Mouse (Mus musculus) common myeloid progenitor, adult 5-6 weeks (primary cell): ENCODE measurements around the gene Elovl1. TPM values are rescaled to one million over a fixed set of nuclear protein-coding genes. Genes with fewer than 3 reads are reported as not detected.
A peak's percentile ranks its signal among the peaks of the same experiment; 100 is the strongest.

Experiments
- ATAC-seq: replicated peaks from 2 replicates; pipeline ENCODE4 v1.8.0; 2016; ENCODE audit warnings: low read depth, mild to moderate bottlenecking, moderate TSS enrichment, inconsistent platforms; ENCODE audit not compliant: poor library complexity, severe bottlenecking
- total RNA-seq: library from RNA; stranded (forward); fragments of 200-1000, 187-1606 nt; gene quantifications from 2 replicates; pipeline ENCODE4 v1.2.3, GENCODE M21; 2017

Elovl1 gene
- total RNA-seq, 1 experiment from 2014 or later, result 65.7 TPM

- ATAC-seq, result no peak; the same call in 1 of the 2 replicates
Measured at GRCm38 (mm10) chr4:118427415-118427767, 502 bp upstream of the Elovl1 start.

DNA sequence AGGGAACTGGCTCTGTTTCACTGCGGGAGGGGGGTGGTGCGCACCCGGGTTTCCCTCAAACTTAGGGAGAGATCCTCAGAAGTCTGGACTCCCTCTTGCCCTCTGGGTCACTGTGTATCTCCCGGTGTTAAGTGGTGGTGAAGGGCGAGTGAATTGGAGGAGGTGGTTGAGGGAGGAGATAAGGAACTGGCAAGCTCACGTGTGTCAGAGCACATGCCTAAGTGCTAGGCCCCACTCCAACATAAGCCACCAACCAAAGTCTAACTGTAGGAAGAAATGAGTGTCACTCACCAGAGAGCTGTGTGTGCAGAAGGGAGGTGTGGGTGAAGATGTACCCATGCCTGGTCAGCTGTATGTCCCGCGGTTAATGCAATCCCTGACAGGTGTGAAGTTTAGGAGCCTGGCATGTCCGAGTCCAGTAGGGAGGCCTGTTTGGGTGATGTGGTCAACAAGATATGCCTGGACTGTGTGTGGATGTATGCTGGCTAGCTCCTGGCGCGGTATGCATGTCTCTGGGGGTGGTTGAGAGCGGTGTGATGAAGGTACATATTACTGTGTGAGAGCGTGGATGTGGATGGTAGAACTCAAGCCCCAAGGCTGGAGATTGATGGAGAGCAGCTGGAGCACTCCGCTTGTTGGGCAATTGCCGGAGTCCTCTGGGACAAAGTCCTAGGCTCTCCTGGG is 780 bp downstream of the Elovl1 start:
- peak; percentile 46 for ATAC-seq

- no peak for ATAC-seq
Measured at GRCm38 (mm10) chr4:118429215-118429895, 1.5 kb downstream of the Elovl1 start.

- no peak for ATAC-seq
Measured at GRCm38 (mm10) chr4:118432332-118432731, 4.4 kb downstream of the Elovl1 start.

- peak; percentile 97 for ATAC-seq
Measured at GRCm38 (mm10) chr4:118436820-118437603, 9.1 kb downstream of the Elovl1 start, which contains the start of gene Cdc20. TSS of gene Cdc20 (minus strand) at chr4:118437352.

- 0 out of 2 replicates have a peak, but pooled peaks have one; percentile 20 for ATAC-seq
Measured at GRCm38 (mm10) chr4:118437829-118438253, 9.9 kb downstream of the Elovl1 start.

GRCm38 (mm10) chr4:118445088-118445487 is 17.2 kb downstream of the Elovl1 start:
- ATAC-seq, result no peak

DNA sequence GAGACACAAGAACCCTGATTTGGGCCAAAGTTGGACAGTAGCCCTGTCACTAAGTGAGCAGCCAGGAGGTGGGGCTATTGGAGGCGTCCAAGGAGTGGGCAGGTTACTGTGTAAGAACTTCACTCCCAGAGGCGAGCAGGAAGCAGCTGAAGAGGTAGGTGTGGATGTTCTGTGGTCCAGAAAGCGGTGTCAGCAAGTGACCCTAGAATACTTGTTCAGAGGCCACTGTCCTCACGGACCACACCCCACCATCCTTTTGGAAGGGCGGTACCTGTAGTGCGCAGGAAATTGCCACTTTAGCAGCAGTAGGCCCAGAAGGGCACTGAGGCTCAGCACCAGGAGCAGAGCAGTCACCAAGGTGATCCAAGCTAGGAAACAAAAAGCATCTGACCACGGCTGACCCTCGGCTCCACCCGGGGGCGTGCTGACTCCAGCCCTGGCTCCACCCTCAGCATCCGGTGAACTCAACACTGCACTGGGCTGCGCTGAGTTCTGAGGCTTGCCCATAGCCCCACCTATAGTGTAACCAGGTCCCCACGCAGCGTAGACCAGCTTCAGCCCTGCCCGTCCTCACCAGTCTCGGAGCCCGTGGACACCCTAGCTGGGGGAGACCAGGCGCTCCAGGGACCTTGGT is 18.0 kb downstream of the Elovl1 start:
- no peak for ATAC-seq

DNA sequence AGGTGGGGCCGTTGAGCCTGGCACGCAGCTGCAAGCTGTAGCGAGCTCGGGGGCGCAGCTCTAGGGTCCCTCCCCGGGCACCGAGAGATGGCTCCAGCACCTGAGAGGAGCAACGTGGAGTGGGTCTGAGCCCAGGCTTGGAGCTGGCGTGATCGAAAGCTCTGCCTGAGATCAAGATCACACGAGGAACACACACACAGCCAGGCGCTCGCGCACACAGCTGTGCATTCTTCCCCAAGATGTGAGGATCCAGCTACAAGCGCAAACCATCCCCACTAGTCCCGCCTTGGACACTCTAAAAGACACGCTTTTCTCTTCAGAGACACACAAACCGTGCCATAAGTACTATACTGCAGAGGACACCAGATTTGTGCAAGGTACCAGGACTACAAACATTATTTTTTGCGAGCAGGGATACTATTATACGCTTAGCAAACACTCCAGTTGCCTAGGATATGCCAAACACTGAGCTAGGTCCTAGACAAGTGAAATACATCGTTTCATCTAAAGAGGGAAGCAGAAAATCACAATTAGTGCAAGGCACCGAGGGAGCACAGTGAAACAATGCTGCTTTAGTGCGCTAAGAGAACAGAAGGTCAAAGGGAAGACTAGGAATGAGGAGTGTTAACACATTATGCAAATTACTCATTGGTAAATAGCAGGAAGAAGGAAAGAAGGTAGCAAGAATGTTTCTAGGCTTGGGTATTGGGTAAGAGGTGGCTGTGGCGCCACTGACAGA is 18.7 kb downstream of the Elovl1 start:
- no peak for ATAC-seq

DNA sequence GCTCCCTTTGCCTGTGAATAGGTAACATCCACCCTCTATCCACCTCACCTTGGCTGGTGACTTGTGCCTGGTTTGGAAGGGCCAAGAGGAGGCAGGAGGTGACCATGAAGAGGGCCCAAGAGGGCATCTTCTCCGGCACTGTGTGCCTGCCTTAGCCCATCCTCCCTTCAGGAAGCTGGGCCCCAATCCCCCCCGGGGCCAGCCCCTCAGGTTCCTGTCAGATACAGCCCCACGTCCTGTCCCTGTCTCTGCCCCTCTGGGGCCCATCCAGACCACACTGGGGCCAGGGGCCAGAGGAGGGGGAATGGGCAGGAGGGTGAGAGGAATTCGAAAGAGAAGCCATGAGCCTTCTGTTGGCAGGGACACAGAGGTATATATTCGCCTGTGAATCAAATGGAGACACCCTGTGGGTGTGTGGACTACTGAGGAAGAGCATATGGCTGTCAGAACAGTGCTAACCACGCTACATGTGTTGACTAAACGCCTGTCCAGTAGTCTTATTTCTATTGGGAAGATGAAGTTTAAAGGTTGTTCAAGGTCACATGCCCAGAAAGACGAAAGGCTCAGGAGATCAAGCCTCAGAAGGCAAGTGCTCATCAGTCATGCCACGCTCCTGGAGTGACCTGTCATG is 29.6 kb downstream of the Elovl1 start, which contains the start of gene Mpl:
Gene Mpl, minus strand, starts transcription at position 169 of the 631 bp plus-strand sequence.
- ATAC-seq, result peak; percentile 71

DNA sequence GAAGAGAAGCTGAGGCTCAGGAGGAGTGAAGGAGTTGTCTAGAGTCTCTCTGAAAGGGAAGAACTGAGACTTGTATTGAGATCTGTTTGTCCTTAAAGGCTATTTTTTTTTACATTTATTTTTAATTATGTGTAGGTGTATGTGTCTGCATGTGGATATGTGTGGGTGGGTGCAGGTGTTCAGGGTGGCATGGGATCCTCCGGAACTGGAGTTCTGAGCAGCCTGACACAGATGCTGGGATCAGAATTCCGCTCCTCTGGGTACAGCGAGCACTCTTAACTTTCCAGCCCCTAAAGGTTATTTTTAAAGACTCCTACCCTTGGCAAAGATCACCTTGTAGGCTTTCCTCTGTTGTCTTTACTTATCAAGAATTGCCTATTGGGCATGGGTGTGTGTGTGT is 37.1 kb downstream of the Elovl1 start:
- no peak for ATAC-seq

GRCm38 (mm10) chr4:118465697-118466163 is 37.8 kb downstream of the Elovl1 start:
- peak; percentile 99 for ATAC-seq

GRCm38 (mm10) chr4:118471281-118471680 is 43.4 kb downstream of the Elovl1 start:
- no peak for ATAC-seq

- ATAC-seq, result no peak
Measured at GRCm38 (mm10) chr4:118472687-118473086, 44.8 kb downstream of the Elovl1 start.

GRCm38 (mm10) chr4:118476773-118477530 is 49.1 kb downstream of the Elovl1 start:
- no peak for ATAC-seq
